Mouse (Mus musculus) thymus, adult 2 months (tissue): ENCODE results near the gene A930017K11Rik. TPM values are rescaled to one million over a fixed set of nuclear protein-coding genes. Genes with fewer than 3 reads are reported as not detected.

Source experiments
- DNase-seq: peaks from one replicate; pipeline ENCODE4 v3.0.0; 2021
- H3K27ac ChIP-seq: fragments of 200-500 bp; 2 replicates; pipeline ENCODE4 v1.5.1; 2012; ENCODE audit warnings: low read length, control low read depth; ENCODE audit not compliant: control insufficient read depth, insufficient read depth
- H3K27me3 ChIP-seq: fragments of 200-500 bp; 2 replicates; pipeline ENCODE4 v1.6.1; 2012; ENCODE audit warnings: mild to moderate bottlenecking, low read length, moderate library complexity, mixed read lengths; ENCODE audit not compliant: control insufficient read depth, insufficient read depth
- H3K36me3 ChIP-seq: fragments of 200-500 bp; 2 replicates; pipeline ENCODE4 v1.6.1; 2012; ENCODE audit warnings: mild to moderate bottlenecking, low read length, moderate library complexity; ENCODE audit not compliant: control insufficient read depth, insufficient read depth
- H3K4me1 ChIP-seq: fragments of 200-500 bp; replicated peaks from 2 replicates; pipeline ENCODE4 v1.6.1; 2012; ENCODE audit warnings: low read length; ENCODE audit not compliant: control insufficient read depth, insufficient read depth
- H3K4me3 ChIP-seq: fragments of 200-500 bp; 2 replicates; pipeline ENCODE4 v1.5.1; 2012; ENCODE audit warnings: mild to moderate bottlenecking, low read length, control low read depth, moderate library complexity; ENCODE audit not compliant: control insufficient read depth, insufficient read depth
- CTCF ChIP-seq: fragments of 200-500 bp; IDR thresholded peaks from 2 replicates; pipeline ENCODE4 v1.5.1; 2012; ENCODE audit warnings: mild to moderate bottlenecking, control low read depth, low read length, moderate library complexity, borderline replicate concordance; ENCODE audit not compliant: control insufficient read depth, poor library complexity, insufficient read depth; ENCODE audit errors: extremely low read depth
- POLR2A ChIP-seq: fragments of 200-500 bp; IDR thresholded peaks from 2 replicates; pipeline ENCODE4 v1.6.1; 2012; ENCODE audit warnings: mild to moderate bottlenecking, low read length, control low read depth, moderate library complexity; ENCODE audit not compliant: control insufficient read depth, poor library complexity, insufficient read depth; ENCODE audit errors: extremely low read depth
- WGBS: fragments of 180-500 bp; shearing (Covaris S2); methylation state at CpG from one replicate; pipeline ENCODE4 v1.1.7; 2018; 5-methylcytosine and 5-hydroxymethylcytosine counted together
- polyA plus RNA-seq: library from polyadenylated mRNA; depleted of rRNA; stranded (reverse); fragments of >200 nt; gene quantifications from 2 replicates; pipeline ENCODE4 v1.2.3, GENCODE M21; 2012

A930017K11Rik gene
- polyA plus RNA-seq, 1 experiment, result 0.19 TPM

- peaks cover 10% of the 10 kb centered on the region for H3K27me3 ChIP-seq
- no peak for TF ChIP-seq CTCF
- no peak for TF ChIP-seq POLR2A
These were observed 5.5 kb downstream of the A930017K11Rik start for GRCm38 (mm10) chr17:25946891-25947290.

GRCm38 (mm10) chr17:25946349-25946748, 6.0 kb downstream of the A930017K11Rik start:
- WGBS, result 87% methylated on average over 7 of the region's 7 CpGs
- Histone ChIP-seq H3K27ac (no peak overlapping the region), H3K4me3 (no peak overlapping the region), H3K27me3 (peaks cover 5% of the 10 kb centered on the region), H3K36me3 (no peaks in the 10 kb centered on the region), H3K4me1 (0 out of 2 replicates have a peak, but pooled peaks cover 2% of the 10 kb centered on the region)
- no peak for DNase-seq
- TF ChIP-seq POLR2A (no peak), CTCF (no peak)

More at GRCm38 (mm10) chr17:25946891-25947290, 5.5 kb downstream of the A930017K11Rik start:
- no peaks in the 10 kb centered on the region for H3K36me3 ChIP-seq
- H3K4me3 ChIP-seq, result no peak overlapping the region
- DNase-seq, result no peak
- H3K27ac ChIP-seq, result no peak overlapping the region
- 92% methylated on average over 8 of the region's 8 CpGs for WGBS
- H3K4me1 ChIP-seq, result 0 out of 2 replicates have a peak, but pooled peaks cover 2% of the 10 kb centered on the region

DNA sequence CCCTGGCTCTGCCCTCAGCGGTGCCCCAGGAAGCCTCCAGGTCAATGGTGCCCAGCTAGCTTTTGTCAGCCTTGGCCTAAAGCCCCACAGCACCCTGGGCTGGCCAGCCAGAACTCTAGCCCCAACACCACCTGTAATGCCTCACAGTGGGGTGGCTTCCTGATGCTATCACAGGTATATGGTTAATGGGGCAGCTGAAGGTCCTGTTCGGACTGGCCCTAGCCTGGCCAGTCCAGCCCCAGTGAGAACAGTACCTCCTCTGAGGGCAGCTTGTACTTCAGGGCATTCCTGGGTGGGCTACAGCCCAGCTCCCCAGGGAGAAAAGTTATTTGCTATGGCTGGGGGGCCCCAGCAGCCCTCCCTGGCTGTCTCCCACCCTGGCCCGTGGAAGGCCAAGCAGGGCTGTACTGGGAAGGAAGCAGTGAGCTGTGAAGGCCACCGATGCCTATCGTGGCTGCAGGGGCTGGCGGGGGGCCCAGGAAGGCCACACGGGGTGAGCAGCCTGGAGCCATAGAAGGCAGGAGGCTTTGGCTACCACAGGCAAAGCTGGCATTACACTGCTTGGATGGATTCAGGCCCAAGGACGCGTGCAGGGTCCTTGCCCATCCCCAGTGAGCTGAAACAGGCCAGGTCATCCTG, 6.7 kb downstream of the A930017K11Rik start:
- H3K4me3 ChIP-seq, result no peak overlapping the region
- H3K36me3 ChIP-seq, result no peaks in the 10 kb centered on the region
- H3K27me3 ChIP-seq, result no peaks in the 10 kb centered on the region; the same call in 1 of the 2 replicates
- H3K27ac ChIP-seq, result no peak overlapping the region
- 77% methylated on average over 9 of the region's 9 CpGs for WGBS
- no peak for DNase-seq
- TF ChIP-seq POLR2A, result no peak
- no peak for TF ChIP-seq CTCF
- peaks cover 6% of the 10 kb centered on the region for H3K4me1 ChIP-seq

DNA sequence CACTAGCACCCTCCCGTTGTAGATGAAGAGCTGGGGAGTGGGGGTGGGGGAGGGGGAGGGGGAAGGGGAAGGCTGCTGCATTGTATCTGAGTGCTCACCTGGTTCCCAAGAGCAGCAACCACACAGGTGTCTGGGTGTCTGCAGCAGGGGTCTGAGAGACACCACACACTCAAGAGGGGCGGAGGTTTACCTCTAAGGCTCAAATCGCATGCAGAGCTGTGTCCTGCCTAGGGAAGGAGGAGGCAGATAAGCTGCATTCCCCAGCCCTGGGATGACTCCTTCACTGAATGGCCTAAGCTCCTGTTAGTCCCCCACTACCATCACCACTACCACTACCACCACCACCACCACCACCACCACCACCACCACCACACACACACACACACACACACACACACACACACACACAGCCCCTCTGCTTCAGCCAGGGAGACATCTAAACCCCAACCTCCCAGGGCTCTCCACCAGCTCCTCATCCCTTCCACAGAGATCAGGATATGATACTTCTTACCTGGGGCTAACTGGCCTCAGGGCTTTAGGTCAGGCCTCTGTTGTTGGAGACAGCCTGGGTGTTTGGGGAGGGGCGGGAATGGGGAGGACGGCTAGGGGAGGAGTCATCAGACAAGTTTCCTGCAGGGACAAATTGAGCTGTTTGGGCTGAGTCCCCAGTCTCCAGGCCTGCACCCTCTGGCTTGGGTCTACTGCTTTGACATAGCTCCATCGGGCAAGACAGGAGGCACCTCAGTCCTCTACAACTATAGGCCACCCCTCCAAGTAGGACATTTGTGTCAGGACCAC, 7.8 kb downstream of the A930017K11Rik start, which contains the start of the genes Pigq and Nhlrc4:
Gene Pigq, minus strand, starts transcription at position 571 of the 798 bp plus-strand sequence.
Gene Nhlrc4, minus strand, starts transcription at position 596 of the 798 bp plus-strand sequence.
- no peak for DNase-seq
- H3K36me3 ChIP-seq, result no peaks in the 10 kb centered on the region
- WGBS, result 89% methylated on average over 4 of the region's 6 CpGs
- H3K4me3 ChIP-seq, result no peak within 1 kb of the TSS
- peaks cover 7% of the 10 kb centered on the region for H3K4me1 ChIP-seq
- H3K27ac ChIP-seq, result no peak within 1 kb of the TSS
- TF ChIP-seq POLR2A (no peak), CTCF (no peak)
- no peaks in the 10 kb centered on the region for H3K27me3 ChIP-seq

GRCm38 (mm10) chr17:25943769-25944168, 8.6 kb downstream of the A930017K11Rik start:
- WGBS, result 95% methylated on average over 9 of the region's 9 CpGs
- H3K27ac ChIP-seq, result no peak overlapping the region
- no peak for TF ChIP-seq POLR2A
- no peak for TF ChIP-seq CTCF
- no peak overlapping the region for H3K4me3 ChIP-seq
- H3K27me3 ChIP-seq, result no peaks in the 10 kb centered on the region
- peaks cover 7% of the 10 kb centered on the region for H3K4me1 ChIP-seq
- no peaks in the 10 kb centered on the region for H3K36me3 ChIP-seq
- no peak for DNase-seq

DNA sequence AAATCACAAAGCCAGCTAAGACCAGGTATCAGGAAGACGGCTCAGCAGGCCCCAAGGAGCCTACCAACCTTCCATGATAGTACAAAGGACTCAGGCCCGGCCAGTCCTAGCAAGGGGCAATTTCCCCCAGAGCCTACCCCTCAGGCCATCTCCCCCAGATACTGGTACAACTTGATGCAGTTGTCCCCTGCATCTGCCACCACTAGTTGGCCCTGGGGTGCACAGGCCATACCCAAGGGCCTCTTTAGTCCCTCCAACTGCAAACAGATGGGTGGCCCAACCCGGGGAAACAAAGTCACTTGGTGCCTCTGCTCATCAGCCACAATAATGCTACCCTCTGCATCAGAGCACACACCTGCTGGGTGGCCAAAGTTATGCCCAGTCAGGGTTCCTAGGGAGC, 9.1 kb downstream of the A930017K11Rik start:
- TF ChIP-seq CTCF (no peak), POLR2A (no peak)
- peaks cover 7% of the 10 kb centered on the region for H3K4me1 ChIP-seq

More for the DNA sequence above, 9.1 kb downstream of the A930017K11Rik start:
- no peaks in the 10 kb centered on the region for H3K27me3 ChIP-seq
- H3K27ac ChIP-seq, result no peak overlapping the region
- 90% methylated on average over 3 of the region's 3 CpGs for WGBS
- no peak overlapping the region for H3K4me3 ChIP-seq
- no peak for DNase-seq
- no peaks in the 10 kb centered on the region for H3K36me3 ChIP-seq
